In the genomic region with DNA sequence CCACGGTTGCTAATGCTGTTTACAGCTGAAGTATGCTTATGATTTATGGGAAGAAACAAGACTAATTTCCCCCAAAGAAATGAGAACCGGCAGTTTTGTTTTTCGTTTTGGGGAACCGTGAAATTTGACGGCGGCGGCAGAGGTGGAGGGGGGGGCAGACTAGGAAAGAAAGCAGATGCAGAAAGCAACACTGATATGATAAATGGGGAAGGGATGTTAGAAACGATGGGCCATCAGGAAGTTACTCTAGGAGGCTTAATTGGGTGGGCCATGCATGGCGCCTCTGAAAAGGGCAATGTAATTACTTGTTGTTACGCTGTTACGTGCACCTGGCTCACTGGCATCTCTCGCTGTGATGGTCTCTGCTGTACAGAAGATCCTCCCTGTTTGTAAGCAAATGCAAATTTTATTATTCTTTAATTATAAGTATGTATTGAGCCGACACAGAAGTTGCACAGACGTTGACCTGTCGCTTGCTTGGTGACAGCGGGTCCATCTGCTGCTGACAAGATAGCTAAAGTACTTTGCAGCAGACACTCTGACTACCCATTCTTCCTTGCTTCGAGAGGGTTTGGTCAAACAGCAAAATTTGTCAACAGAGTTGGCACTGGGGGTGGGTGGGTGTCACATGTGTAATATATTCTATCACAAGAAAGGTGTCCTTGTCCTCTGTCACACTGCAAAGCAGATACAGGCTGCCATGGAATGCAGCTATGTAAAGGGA, we compare ENCODE assay signal across 14 mouse cellular contexts. TPM values are rescaled to one million over a fixed set of nuclear protein-coding genes. Genes with fewer than 3 reads are reported as not detected.
DNase-seq lines count a peak whose midpoint lies in the region; ATAC-seq lines count a peak whose summit lies in the region.
"Had no signal": no experiment of that assay in that cellular context is flagged by ENCODE, and none has a peak within 500 bp of the region (broad histone marks: within the 10 kb centered on the region; RNA-seq: fewer than 3 reads in every experiment).

No protein-coding gene starts in this region.

- no peak overlapping the region for H3K4me3 ChIP-seq in forebrain, embryonic 14.5 days (ENCODE audit: low read depth, low read length)
- no peak overlapping the region for H3K4me3 ChIP-seq in hindbrain, embryonic 14.5 days (replicated peaks; ENCODE audit: low read length)
- H3K4me3 ChIP-seq in neural tube, embryonic 15.5 days (replicated peaks), result no peak overlapping the region
- H3K4me3 ChIP-seq: embryonic facial prominence, embryonic 13.5 days; heart, embryonic 15.5 days; layer of hippocampus, adult 2 months; liver, embryonic 12.5 days had no signal

- H3K4me2 ChIP-seq in forebrain, embryonic 14.5 days (ENCODE audit: low read length), result no peak overlapping the region; the same call in 1 of the 2 replicates
- H3K4me2 ChIP-seq in hindbrain, embryonic 14.5 days (replicated peaks), result peak overlapping the region; percentile 19
- H3K4me2 ChIP-seq in neural tube, embryonic 15.5 days, result peak overlapping the region; percentile 24
- H3K4me2 ChIP-seq: embryonic facial prominence, embryonic 13.5 days; heart, embryonic 15.5 days; liver, embryonic 12.5 days had no signal

- intact Hi-C loops in left cerebral cortex, postnatal 4 days (cut with DNase I), result loop anchor here (5.0 kb wide), 1 partner anchor 121 kb away; no protein-coding TSS in a partner anchor
- intact Hi-C loops in left cerebral cortex, postnatal 36 days (cut with DNase I), result loop anchor here (2.0 to 5.0 kb wide), 3 partner anchors 51 to 339 kb away; no protein-coding TSS in a partner anchor

- WGBS in forebrain, embryonic 14.5 days, result 70% methylated on average over 17 of the region's 17 CpGs
- 42% methylated on average over 17 of the region's 17 CpGs for WGBS in hindbrain, embryonic 14.5 days
- WGBS in neural tube, embryonic 15.5 days, result 34% methylated on average over 17 of the region's 17 CpGs

- peak; percentile 18; the same call in 1 of the 2 replicates for ATAC-seq in forebrain, embryonic 14.5 days
- peak; percentile 61 for ATAC-seq in hindbrain, embryonic 14.5 days (ENCODE audit: low FRiP score)
- ATAC-seq in neural tube, embryonic 15.5 days (ENCODE audit: low FRiP score), result peak; percentile 14; the same call in 1 of the 2 replicates
- ATAC-seq: CD4-positive, CD25-positive, alpha-beta regulatory T cell, adult 4 months; liver, embryonic 12.5 days had no signal

- H3K4me1 ChIP-seq in forebrain, embryonic 14.5 days (ENCODE audit: control insufficient read depth, insufficient read depth, low read length), result peaks cover 7% of the 10 kb centered on the region; the same call in 1 of the 2 replicates
- H3K4me1 ChIP-seq in hindbrain, embryonic 14.5 days (replicated peaks; ENCODE audit: control insufficient read depth, insufficient read depth, low read length), result 0 out of 2 replicates have a peak, but pooled peaks cover 20% of the 10 kb centered on the region
- H3K4me1 ChIP-seq in neural tube, embryonic 15.5 days, result peaks cover 17% of the 10 kb centered on the region
- H3K4me1 ChIP-seq: heart, embryonic 15.5 days had no signal

- H3K36me3 ChIP-seq in forebrain, embryonic 14.5 days (ENCODE audit: control insufficient read depth, insufficient read depth, low read length), result no peaks in the 10 kb centered on the region
- H3K36me3 ChIP-seq in hindbrain, embryonic 14.5 days (replicated peaks; ENCODE audit: control insufficient read depth, insufficient read depth), result no peaks in the 10 kb centered on the region
- no peaks in the 10 kb centered on the region for H3K36me3 ChIP-seq in neural tube, embryonic 15.5 days
- H3K36me3 ChIP-seq: embryonic facial prominence, embryonic 13.5 days; heart, embryonic 15.5 days; liver, embryonic 12.5 days had no signal

- no peak overlapping the region for H3K9ac ChIP-seq in forebrain, embryonic 14.5 days (ENCODE audit: low read length)
- H3K9ac ChIP-seq in hindbrain, embryonic 14.5 days, result peak overlapping the region; percentile 3; the same call in 1 of the 2 replicates
- H3K9ac ChIP-seq in neural tube, embryonic 15.5 days (replicated peaks), result no peak overlapping the region
- H3K9ac ChIP-seq: embryonic facial prominence, embryonic 13.5 days; heart, embryonic 15.5 days; liver, embryonic 12.5 days had no signal

- H3K9me3 ChIP-seq in forebrain, embryonic 14.5 days (replicated peaks; ENCODE audit: control insufficient read depth, low read length), result no peaks in the 10 kb centered on the region
- H3K9me3 ChIP-seq in hindbrain, embryonic 14.5 days (ENCODE audit: control insufficient read depth, low read length), result no peaks in the 10 kb centered on the region
- H3K9me3 ChIP-seq in neural tube, embryonic 15.5 days (replicated peaks), result no peaks in the 10 kb centered on the region
- H3K9me3 ChIP-seq: embryonic facial prominence, embryonic 13.5 days; heart, embryonic 15.5 days; liver, embryonic 12.5 days had no signal

- H3K27ac ChIP-seq in forebrain, embryonic 14.5 days (ENCODE audit: low read depth, low read length), result 0 out of 2 replicates have a peak overlapping the region, but pooled peaks have one; percentile 44
- peak overlapping the region; percentile 72 for H3K27ac ChIP-seq in hindbrain, embryonic 14.5 days
- H3K27ac ChIP-seq in neural tube, embryonic 15.5 days (replicated peaks), result 0 out of 2 replicates have a peak overlapping the region, but pooled peaks have one; percentile 37
- H3K27ac ChIP-seq: embryonic facial prominence, embryonic 13.5 days; heart, embryonic 15.5 days; layer of hippocampus, adult 2 months; liver, embryonic 12.5 days had no signal

- no peaks in the 10 kb centered on the region for H3K27me3 ChIP-seq in forebrain, embryonic 14.5 days (replicated peaks; ENCODE audit: control insufficient read depth, insufficient read depth, low read length)
- no peaks in the 10 kb centered on the region for H3K27me3 ChIP-seq in hindbrain, embryonic 14.5 days (ENCODE audit: control insufficient read depth, insufficient read depth, low read length)
- H3K27me3 ChIP-seq in neural tube, embryonic 15.5 days (replicated peaks), result no peaks in the 10 kb centered on the region
- H3K27me3 ChIP-seq: embryonic facial prominence, embryonic 13.5 days had no signal

- DNase-seq in left cerebral cortex, postnatal 4 days, result peak; percentile 19
- no peak for DNase-seq in left cerebral cortex, postnatal 36 days (ENCODE audit: low spot score in 2 of 2)
- DNase-seq in forebrain, embryonic 14.5 days (ENCODE audit: low spot score), result peak; percentile 57
- peak; percentile 43 for DNase-seq in hindbrain, embryonic 14.5 days (ENCODE audit: low spot score)
- no peak for DNase-seq in thymus, postnatal 4 days
- DNase-seq in ovary, adult 18-20 months (ENCODE audit: low spot score), result no peak
- DNase-seq: gastrocnemius, postnatal 36 days; lung, postnatal 10 days had no signal

RNA-seq across cellular contexts. Expression of gene Slc7a1, which starts 53.4 kb away (rescaled TPM):
- total RNA-seq in left cerebral cortex, postnatal 4 days (2021), result 10 to 100 TPM; 78.1 to 82.9 TPM
- 10 to 100 TPM; 28.1 to 28.5 TPM for total RNA-seq in left cerebral cortex, postnatal 36 days (2021)
- 30.0 and 44.2 TPM in 2 replicates for polyA plus RNA-seq in forebrain, embryonic 14.5 days (2014; fragmentation: Nextera tagmentation; extraction: Ambion mirVana)
- 58.4 and 59.0 TPM in 2 replicates for polyA plus RNA-seq in hindbrain, embryonic 14.5 days (2014; fragmentation: Nextera tagmentation; extraction: Ambion mirVana)
- 40.0 and 43.3 TPM in 2 replicates for polyA plus RNA-seq in neural tube, embryonic 15.5 days (2015; fragmentation: Nextera tagmentation; extraction: Ambion mirVana)

Comparison
In these comparisons a context has a peak if more than half of its experiments do, and no peak if none do; other contexts are left out.
1. DNase-seq: peak in left cerebral cortex, postnatal 4 days (single experiment), forebrain, embryonic 14.5 days (single experiment) and hindbrain, embryonic 14.5 days (single experiment); none in left cerebral cortex, postnatal 36 days (0 of 2), thymus, postnatal 4 days (single experiment) and ovary, adult 18-20 months (single experiment).
2. Peak in every context shown above with its lines, with median percentiles within 50 percentile points of each other: ATAC-seq and H3K27ac ChIP-seq.